Mouse (Mus musculus): ENCODE data around the gene Gpr39. TPM values are rescaled to one million over a fixed set of nuclear protein-coding genes. Genes with fewer than 3 reads are reported as not detected.

Gene Gpr39
- polyA plus RNA-seq, 1 experiment = 0.10 TPM

- H3K27ac ChIP-seq (ENCODE audit: insufficient read depth, low read length) = no peak overlapping the region
- H3K4me3 ChIP-seq (ENCODE audit: insufficient read depth, low read length) = no peak overlapping the region
- H3K4me1 ChIP-seq (ENCODE audit: control insufficient read depth, insufficient read depth, low read length) = no peaks in the 10 kb centered on the region
- no peak for TF ChIP-seq CTCF (IDR thresholded peaks at IDR 0.05; ENCODE audit: extremely low read depth, insufficient read depth, low read length)
Observed at GRCm38 (mm10) chr1:125662058-125662457, 14.7 kb upstream of the Gpr39 start.

GRCm38 (mm10) chr1:125662660-125663059 is 14.1 kb upstream of the Gpr39 start:
- no peak for TF ChIP-seq CTCF (IDR thresholded peaks at IDR 0.05; ENCODE audit: extremely low read depth, insufficient read depth, low read length)
- no peak for TF ChIP-seq POLR2A (IDR thresholded peaks at IDR 0.05; ENCODE audit: extremely low read depth, insufficient read depth, low read length)
- Histone ChIP-seq H3K4me3 (ENCODE audit: insufficient read depth, low read length) (no peak overlapping the region), H3K4me1 (ENCODE audit: control insufficient read depth, insufficient read depth, low read length) (no peaks in the 10 kb centered on the region), H3K27ac (ENCODE audit: insufficient read depth, low read length) (no peak overlapping the region)

GRCm38 (mm10) chr1:125663104-125663503 is 13.7 kb upstream of the Gpr39 start:
- Histone ChIP-seq H3K4me1 (ENCODE audit: control insufficient read depth, insufficient read depth, low read length) (no peaks in the 10 kb centered on the region), H3K27ac (ENCODE audit: insufficient read depth, low read length) (no peak overlapping the region), H3K4me3 (ENCODE audit: insufficient read depth, low read length) (no peak overlapping the region)
- no peak for TF ChIP-seq POLR2A (IDR thresholded peaks at IDR 0.05; ENCODE audit: extremely low read depth, insufficient read depth, low read length)
- no peak for TF ChIP-seq CTCF (IDR thresholded peaks at IDR 0.05; ENCODE audit: extremely low read depth, insufficient read depth, low read length)

- Histone ChIP-seq H3K4me1 (ENCODE audit: control insufficient read depth, insufficient read depth, low read length) (no peaks in the 10 kb centered on the region), H3K27ac (ENCODE audit: insufficient read depth, low read length) (no peak overlapping the region), H3K4me3 (ENCODE audit: insufficient read depth, low read length) (no peak overlapping the region)
- TF ChIP-seq CTCF (IDR thresholded peaks at IDR 0.05; ENCODE audit: extremely low read depth, insufficient read depth, low read length) (no peak), POLR2A (IDR thresholded peaks at IDR 0.05; ENCODE audit: extremely low read depth, insufficient read depth, low read length) (no peak)
Observed at GRCm38 (mm10) chr1:125665127-125665637, 11.6 kb upstream of the Gpr39 start.

- Histone ChIP-seq H3K4me3 (ENCODE audit: insufficient read depth, low read length) (no peak overlapping the region), H3K4me1 (ENCODE audit: control insufficient read depth, insufficient read depth, low read length) (no peaks in the 10 kb centered on the region), H3K27ac (ENCODE audit: insufficient read depth, low read length) (no peak overlapping the region)
- TF ChIP-seq CTCF (IDR thresholded peaks at IDR 0.05; ENCODE audit: extremely low read depth, insufficient read depth, low read length) = no peak
- no peak for TF ChIP-seq POLR2A (IDR thresholded peaks at IDR 0.05; ENCODE audit: extremely low read depth, insufficient read depth, low read length)
Observed at GRCm38 (mm10) chr1:125669035-125669434, 7.8 kb upstream of the Gpr39 start.

GRCm38 (mm10) chr1:125675186-125675585 is 1.6 kb upstream of the Gpr39 start:
- Histone ChIP-seq H3K27ac (ENCODE audit: insufficient read depth, low read length) (no peak overlapping the region), H3K4me1 (ENCODE audit: control insufficient read depth, insufficient read depth, low read length) (no peaks in the 10 kb centered on the region), H3K4me3 (ENCODE audit: insufficient read depth, low read length) (no peak overlapping the region)
- TF ChIP-seq POLR2A (IDR thresholded peaks at IDR 0.05; ENCODE audit: extremely low read depth, insufficient read depth, low read length) = no peak
- no peak for TF ChIP-seq CTCF (IDR thresholded peaks at IDR 0.05; ENCODE audit: extremely low read depth, insufficient read depth, low read length)

- no peak overlapping the region for H3K4me3 ChIP-seq (ENCODE audit: insufficient read depth, low read length)
- H3K27ac ChIP-seq (ENCODE audit: insufficient read depth, low read length) = no peak overlapping the region
- no peak for TF ChIP-seq CTCF (IDR thresholded peaks at IDR 0.05; ENCODE audit: extremely low read depth, insufficient read depth, low read length)
- no peak for TF ChIP-seq POLR2A (IDR thresholded peaks at IDR 0.05; ENCODE audit: extremely low read depth, insufficient read depth, low read length)
- no peaks in the 10 kb centered on the region for H3K4me1 ChIP-seq (ENCODE audit: control insufficient read depth, insufficient read depth, low read length)
Observed at GRCm38 (mm10) chr1:125677286-125677685, 491 bp downstream of the Gpr39 start.

- TF ChIP-seq POLR2A (IDR thresholded peaks at IDR 0.05; ENCODE audit: extremely low read depth, insufficient read depth, low read length) = no peak
- TF ChIP-seq CTCF (IDR thresholded peaks at IDR 0.05; ENCODE audit: extremely low read depth, insufficient read depth, low read length) = no peak
Observed at GRCm38 (mm10) chr1:125679522-125680077, 2.8 kb downstream of the Gpr39 start.

GRCm38 (mm10) chr1:125684423-125684822 is 7.6 kb downstream of the Gpr39 start:
- H3K4me1 ChIP-seq (ENCODE audit: control insufficient read depth, insufficient read depth, low read length) = no peaks in the 10 kb centered on the region
- TF ChIP-seq CTCF (IDR thresholded peaks at IDR 0.05; ENCODE audit: extremely low read depth, insufficient read depth, low read length) (no peak), POLR2A (IDR thresholded peaks at IDR 0.05; ENCODE audit: extremely low read depth, insufficient read depth, low read length) (no peak)
- no peak overlapping the region for H3K4me3 ChIP-seq (ENCODE audit: insufficient read depth, low read length)
- no peak overlapping the region for H3K27ac ChIP-seq (ENCODE audit: insufficient read depth, low read length)

More at GRCm38 (mm10) chr1:125679522-125680077, 2.8 kb downstream of the Gpr39 start:
- no peak overlapping the region for H3K4me3 ChIP-seq (ENCODE audit: insufficient read depth, low read length)
- H3K4me1 ChIP-seq (ENCODE audit: control insufficient read depth, insufficient read depth, low read length) = no peaks in the 10 kb centered on the region
- no peak overlapping the region for H3K27ac ChIP-seq (ENCODE audit: insufficient read depth, low read length)

- Histone ChIP-seq H3K4me3 (ENCODE audit: insufficient read depth, low read length) (no peak overlapping the region), H3K27ac (ENCODE audit: insufficient read depth, low read length) (no peak overlapping the region), H3K4me1 (ENCODE audit: control insufficient read depth, insufficient read depth, low read length) (no peaks in the 10 kb centered on the region)
- TF ChIP-seq CTCF (IDR thresholded peaks at IDR 0.05; ENCODE audit: extremely low read depth, insufficient read depth, low read length) (no peak), POLR2A (IDR thresholded peaks at IDR 0.05; ENCODE audit: extremely low read depth, insufficient read depth, low read length) (no peak)
Observed at GRCm38 (mm10) chr1:125685304-125685703, 8.5 kb downstream of the Gpr39 start.

All from cortical plate, adult 2 months (tissue).